Mouse (Mus musculus): ENCODE measurements around the gene Apod.
"Not testable (repeated sequence)": the region's sequence is repeated elsewhere in the genome, so short reads cannot be mapped to it uniquely, and the experiment has no call there.

Apod gene

GRCm38 (mm10) chr16:31321501-31321900 is 6.9 kb upstream of the Apod start:
- no peak for DNase-seq (ENCODE audit: low read depth)

DNA sequence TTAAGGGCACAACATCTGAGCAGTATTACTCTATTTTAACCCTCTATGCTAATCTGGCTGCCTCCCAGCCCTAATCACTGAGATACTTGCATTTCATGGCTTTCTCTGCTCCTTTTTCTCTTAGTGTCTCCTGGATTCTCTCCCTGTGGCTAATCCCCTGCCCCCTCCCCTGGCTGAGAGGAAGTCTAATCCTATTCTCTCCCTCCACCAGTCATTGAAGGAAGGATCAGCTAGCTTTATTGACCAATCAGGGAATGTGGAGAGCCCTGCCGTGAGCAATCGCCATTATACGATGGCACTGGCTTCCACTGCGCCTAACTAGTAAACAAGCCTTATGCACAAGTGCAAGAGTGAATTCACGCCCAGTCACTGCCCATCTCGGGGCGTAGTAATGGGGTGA is 6.3 kb upstream of the Apod start:
- DNase-seq (ENCODE audit: low read depth), result no peak

GRCm38 (mm10) chr16:31319723-31320122 is 5.1 kb upstream of the Apod start:
- DNase-seq (ENCODE audit: low read depth), result not testable (repeated sequence)

- no peak for DNase-seq (ENCODE audit: low read depth)
Observed at GRCm38 (mm10) chr16:31319316-31319715, 4.7 kb upstream of the Apod start.

- no peak for DNase-seq (ENCODE audit: low read depth)
Observed at GRCm38 (mm10) chr16:31318418-31318817, 3.8 kb upstream of the Apod start.

GRCm38 (mm10) chr16:31316246-31317143 is 1.9 kb upstream of the Apod start:
- not testable (repeated sequence) for DNase-seq (ENCODE audit: low read depth)

DNA sequence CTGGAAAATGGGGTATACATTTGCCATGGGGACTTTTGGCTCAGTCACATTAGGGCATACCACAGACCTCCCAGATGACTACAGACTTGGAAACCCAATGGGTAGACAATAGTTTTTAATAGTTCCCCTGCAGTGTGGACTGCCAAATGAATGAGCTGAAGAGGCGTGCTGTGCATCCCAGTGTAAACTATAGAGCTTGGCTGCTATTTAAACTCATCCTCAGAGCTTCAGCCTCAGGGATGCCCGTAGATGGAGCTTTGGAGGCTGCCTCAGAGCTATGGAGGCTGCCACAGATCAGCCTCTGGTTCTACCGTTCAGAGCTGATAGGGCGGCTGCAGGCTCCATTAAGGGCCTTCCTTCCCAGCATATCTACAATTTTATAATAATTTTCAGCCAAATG is 686 bp upstream of the Apod start:
- DNase-seq (ENCODE audit: low read depth), result no peak

- no peak for DNase-seq (ENCODE audit: low read depth)
Observed at GRCm38 (mm10) chr16:31313611-31314010, 997 bp downstream of the Apod start.

- DNase-seq (ENCODE audit: low read depth), result no peak
Observed at GRCm38 (mm10) chr16:31312296-31312695, 2.3 kb downstream of the Apod start.

DNA sequence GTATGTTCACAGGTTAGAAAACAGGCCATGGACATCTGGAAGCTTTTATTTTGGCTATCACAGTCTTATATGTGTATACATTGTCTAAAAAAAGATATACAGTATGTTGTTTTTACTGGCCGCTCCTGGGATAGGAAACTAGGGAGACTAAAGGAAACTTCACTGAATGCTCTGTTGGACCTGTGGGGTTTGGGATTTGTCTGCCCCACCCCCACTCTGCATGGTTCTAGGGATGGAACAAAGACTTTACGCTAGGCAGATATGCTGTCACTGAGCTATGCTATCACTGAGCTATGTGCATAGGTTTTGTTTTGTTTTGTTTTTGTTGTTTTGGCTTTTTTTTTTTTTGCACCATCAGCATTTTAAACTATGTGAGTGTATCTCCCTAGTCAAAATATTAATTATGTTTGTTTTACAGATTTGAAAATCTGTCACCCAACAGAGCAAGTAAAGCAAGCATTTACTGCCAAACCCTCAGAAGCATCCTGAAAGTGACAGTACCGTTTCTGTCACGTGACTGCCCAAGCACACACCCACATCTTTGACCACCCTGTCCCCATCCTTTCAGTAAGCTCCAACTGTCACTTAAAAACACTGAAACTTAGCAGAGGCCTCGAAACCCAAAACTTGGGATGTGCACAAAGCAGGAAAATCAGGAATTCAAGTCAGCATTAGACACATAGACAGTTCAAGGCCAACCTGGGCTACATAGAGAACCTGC is 9.2 kb downstream of the Apod start:
- DNase-seq (ENCODE audit: low read depth), result no peak

DNA sequence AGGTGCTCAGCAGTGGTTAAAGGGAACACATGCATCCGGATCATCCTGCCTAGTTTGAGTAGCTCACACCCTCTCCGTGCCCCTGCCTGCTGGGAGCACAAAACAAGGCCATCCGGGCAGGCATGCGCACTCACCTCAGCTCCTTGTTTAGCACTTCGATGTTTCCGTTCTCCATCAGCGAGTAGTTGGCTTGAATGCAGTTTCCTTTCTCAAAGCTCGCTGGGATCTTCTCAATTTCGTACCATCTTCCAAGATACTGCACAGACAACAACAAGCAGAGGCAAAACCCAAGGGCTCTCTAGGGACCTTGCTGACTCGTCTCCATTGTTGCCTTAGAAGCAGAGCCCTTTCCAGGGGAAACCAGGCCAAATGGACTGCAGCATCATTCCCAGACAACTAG is 11.3 kb downstream of the Apod start:
- DNase-seq (ENCODE audit: low read depth), result no peak

GRCm38 (mm10) chr16:31300883-31301532 is 13.6 kb downstream of the Apod start:
- DNase-seq (ENCODE audit: low read depth), result no peak

GRCm38 (mm10) chr16:31300467-31300866 is 14.1 kb downstream of the Apod start:
- DNase-seq (ENCODE audit: low read depth), result no peak

DNA sequence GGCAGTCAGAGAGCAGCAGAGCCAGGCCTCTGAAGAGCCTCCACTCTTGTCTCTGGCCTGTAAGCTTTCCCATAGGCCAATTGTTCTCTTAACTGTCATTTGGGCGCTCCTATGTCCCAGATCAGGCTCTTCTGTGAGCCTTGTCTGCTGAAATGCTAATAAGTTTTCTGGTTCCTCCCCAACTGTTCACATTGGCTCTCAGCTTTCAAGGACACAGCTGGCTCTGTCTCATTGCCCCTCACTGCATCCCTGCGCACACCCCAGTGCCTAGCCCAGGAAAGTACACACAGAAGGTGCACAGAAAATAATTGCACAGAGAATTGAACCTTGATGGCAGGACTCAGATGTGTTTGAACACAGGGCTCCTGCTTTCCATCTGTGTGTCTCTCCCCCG is 14.7 kb downstream of the Apod start:
- DNase-seq (ENCODE audit: low read depth), result no peak

- no peak for DNase-seq (ENCODE audit: low read depth)
Observed at GRCm38 (mm10) chr16:31299164-31299959, 15.2 kb downstream of the Apod start.

DNA sequence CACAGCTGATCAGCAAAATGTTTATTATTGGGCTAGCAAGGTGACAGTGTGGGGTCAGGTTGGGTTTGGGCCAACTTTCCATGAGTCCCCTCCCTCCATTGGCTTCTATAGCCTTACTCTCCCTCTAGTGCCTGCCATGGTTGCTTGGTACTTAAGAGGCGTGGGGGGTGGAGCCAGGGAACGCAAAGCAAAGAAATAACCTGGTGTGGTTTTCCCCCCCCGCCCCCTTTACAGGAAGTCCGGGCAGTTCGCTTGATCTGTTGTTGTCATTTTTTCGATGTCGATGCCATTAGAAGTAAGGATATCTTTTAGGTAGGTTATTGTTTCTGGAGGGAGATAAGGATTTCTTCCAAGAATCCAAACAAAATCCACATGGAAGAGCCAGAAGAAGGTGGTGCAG is 17.5 kb downstream of the Apod start:
- DNase-seq (ENCODE audit: low read depth), result peak; percentile 74

- DNase-seq (ENCODE audit: low read depth), result no peak
Observed at GRCm38 (mm10) chr16:31293761-31294160, 20.8 kb downstream of the Apod start.

- DNase-seq (ENCODE audit: low read depth), result no peak
Observed at GRCm38 (mm10) chr16:31290751-31291365, 23.8 kb downstream of the Apod start.

- no peak for DNase-seq (ENCODE audit: low read depth)
Observed at GRCm38 (mm10) chr16:31290281-31290680, 24.3 kb downstream of the Apod start.

DNA sequence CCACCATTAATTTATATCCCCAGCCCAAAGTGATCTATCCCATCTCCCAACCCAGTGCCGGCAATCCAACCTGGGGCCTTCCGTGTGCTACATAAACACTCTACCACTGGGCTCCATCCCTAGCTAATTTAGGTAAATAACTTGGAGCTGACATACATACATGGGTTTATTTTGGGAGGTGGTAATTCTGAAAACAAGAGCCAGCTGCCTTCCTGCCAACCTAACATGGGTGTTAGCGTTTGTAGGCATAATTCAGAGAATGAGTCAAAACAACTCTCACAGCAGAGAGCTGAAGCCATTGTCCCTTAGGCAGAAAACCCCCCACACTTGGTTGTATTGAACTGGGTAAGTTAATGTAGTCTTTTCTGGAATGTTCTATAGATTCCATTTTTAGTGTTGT is 26.9 kb downstream of the Apod start:
- no peak for DNase-seq (ENCODE audit: low read depth)

DNA sequence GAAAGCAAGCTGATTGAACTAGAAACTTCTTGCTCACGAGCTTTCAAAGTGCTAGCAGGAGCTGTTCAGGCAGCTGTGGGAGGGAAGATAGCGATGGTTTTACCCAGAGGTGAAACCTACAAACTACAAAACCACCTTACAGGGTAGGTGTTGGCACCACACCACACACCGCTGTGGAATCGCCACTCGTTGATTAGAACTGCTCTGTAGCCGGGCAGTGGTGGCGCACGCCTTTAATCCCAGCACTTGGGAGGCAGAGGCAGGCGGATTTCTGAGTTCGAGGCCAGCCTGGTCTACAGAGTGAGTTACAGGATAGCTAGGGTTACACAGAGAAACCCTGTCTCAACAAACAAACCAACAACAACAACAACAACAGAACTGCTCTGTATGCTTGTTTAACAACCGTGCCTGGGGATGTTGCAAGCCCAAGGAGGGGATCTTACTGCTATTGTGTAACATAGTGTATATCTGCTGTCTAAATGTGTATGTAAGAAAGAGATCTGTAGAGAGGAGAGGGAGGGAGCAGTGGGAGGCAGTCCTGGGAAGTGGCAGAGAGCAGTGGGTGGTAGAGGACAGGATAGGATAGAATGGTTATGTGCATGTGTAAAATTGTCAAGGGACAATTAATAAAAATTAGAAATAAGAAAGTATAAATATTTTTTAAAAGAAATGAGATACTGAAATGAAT is 27.7 kb downstream of the Apod start:
- DNase-seq (ENCODE audit: low read depth), result no peak
